Mouse (Mus musculus) CH12.LX (cell line): ENCODE results near the gene Arhgap31. TPM values are rescaled to one million over a fixed set of nuclear protein-coding genes. Genes with fewer than 3 reads are reported as not detected.

ENCODE experiments used
- DNase-seq: peaks from one replicate; pipeline ENCODE4 v3.0.0-alpha.2; 2013; ENCODE audit errors: extremely low read depth
- H3K27ac ChIP-seq: 2 replicates; pipeline ENCODE4 v1.5.1; 2012; ENCODE audit warnings: low read depth, mild to moderate bottlenecking, control low read depth, moderate library complexity; ENCODE audit not compliant: insufficient read depth
- H3K27me3 ChIP-seq: replicated peaks from 2 replicates; pipeline ENCODE3; 2012; ENCODE audit warnings: inconsistent platforms
- H3K36me3 ChIP-seq, 2 experiments: replicated peaks in 1 of 2; 2 replicates each; pipeline versions ENCODE3 to v1.6.1; 2012; ENCODE audit warnings: inconsistent platforms in 1 of 2, low read length in 1 of 2, mild to moderate bottlenecking in 1 of 2, mixed read lengths in 1 of 2, moderate library complexity in 1 of 2; ENCODE audit not compliant: control insufficient read depth in 1 of 2, insufficient read depth in 1 of 2
- H3K4me1 ChIP-seq, 2 experiments: 2 replicates each; pipeline ENCODE4 v1.6.1; 2012; ENCODE audit warnings: inconsistent platforms in 1 of 2, moderate library complexity in 1 of 2; ENCODE audit not compliant: insufficient read depth in 2 of 2, control insufficient read depth in 1 of 2
- H3K4me2 ChIP-seq: 2 replicates; pipeline ENCODE4 v1.6.1; 2012; ENCODE audit warnings: low read depth, mild to moderate bottlenecking, control low read depth; ENCODE audit not compliant: poor library complexity, insufficient read depth, severe bottlenecking
- H3K4me3 ChIP-seq, 3 experiments: fragments of 150-350 bp in 1 of 3; sonication (generic) in 1 of 3; replicated peaks in 1 of 3; 2 replicates each; pipeline versions ENCODE3 to v1.5.1; 2011 to 2012; ENCODE audit warnings: low read depth in 2 of 3, low read length in 2 of 3, mild to moderate bottlenecking in 2 of 3, moderate library complexity in 2 of 3, control low read depth in 1 of 3, improper control_type of control experiment in 1 of 3, inconsistent platforms in 1 of 3, mixed read lengths in 1 of 3; ENCODE audit not compliant: poor library complexity in 1 of 3
- H3K79me2 ChIP-seq: replicated peaks from 2 replicates; pipeline ENCODE4 v1.6.1; 2012; ENCODE audit warnings: mild to moderate bottlenecking, moderate library complexity; ENCODE audit not compliant: control insufficient read depth, poor library complexity, insufficient read depth, severe bottlenecking; ENCODE audit errors: extremely low read depth
- H3K9ac ChIP-seq: 2 replicates; pipeline ENCODE4 v1.6.1; 2012; ENCODE audit warnings: low read depth, mild to moderate bottlenecking, control low read depth, moderate library complexity; ENCODE audit not compliant: insufficient read depth
- H3K9me3 ChIP-seq: replicated peaks from 2 replicates; pipeline ENCODE3; 2012; ENCODE audit warnings: low read length, inconsistent platforms, mixed read lengths
- BHLHE40 ChIP-seq: IDR thresholded peaks from 2 replicates; pipeline ENCODE4 v1.6.1; 2011; ENCODE audit warnings: mild to moderate bottlenecking, low read depth, low read length, improper control_type of control experiment
- CHD2 ChIP-seq: IDR thresholded peaks from 2 replicates; pipeline ENCODE4 v1.6.1; 2011; ENCODE audit warnings: low read length, improper control_type of control experiment
- CTCF ChIP-seq, 2 experiments: IDR thresholded peaks in 1 of 2; conservative IDR thresholded peaks in 1 of 2; 2 replicates each; pipeline ENCODE4 v1.5.1; 2011 to 2012; ENCODE audit warnings: low read depth in 2 of 2, low read length in 2 of 2, improper control_type of control experiment in 1 of 2, inconsistent platforms in 1 of 2, mild to moderate bottlenecking in 1 of 2, moderate library complexity in 1 of 2
- E2F4 ChIP-seq: IDR thresholded peaks from 2 replicates; pipeline ENCODE4 v1.6.1; 2011; ENCODE audit warnings: low read depth, low read length, improper control_type of control experiment; ENCODE audit not compliant: insufficient replicate concordance
- EP300 ChIP-seq: IDR thresholded peaks from 2 replicates; pipeline ENCODE4 v1.6.1; 2011; ENCODE audit warnings: low read length, improper control_type of control experiment
- ETS1 ChIP-seq: conservative IDR thresholded peaks from 2 replicates; pipeline ENCODE4 v1.6.1; 2012; ENCODE audit warnings: low read depth, mild to moderate bottlenecking, inconsistent platforms, low read length, improper control_type of control experiment, moderate library complexity
- HCFC1 ChIP-seq: IDR thresholded peaks from 2 replicates; pipeline ENCODE4 v1.6.1; 2012; ENCODE audit warnings: low read depth, mild to moderate bottlenecking, inconsistent platforms, low read length, improper control_type of control experiment
- IRF4 ChIP-seq: IDR thresholded peaks from 2 replicates; pipeline ENCODE4 v1.6.1; 2014; ENCODE audit warnings: low read depth, mild to moderate bottlenecking, inconsistent platforms, low read length, improper control_type of control experiment
- MAZ ChIP-seq: IDR thresholded peaks from 2 replicates; pipeline ENCODE4 v1.6.1; 2012; ENCODE audit warnings: low read depth, mild to moderate bottlenecking, inconsistent platforms, low read length, improper control_type of control experiment, moderate library complexity
- MXI1 ChIP-seq: IDR thresholded peaks from 2 replicates; pipeline ENCODE4 v1.6.1; 2011; ENCODE audit warnings: mild to moderate bottlenecking, low read depth, low read length, improper control_type of control experiment
- PAX5 ChIP-seq: IDR thresholded peaks from 2 replicates; pipeline ENCODE4 v1.6.1; 2012; ENCODE audit warnings: low read length, inconsistent platforms, mixed read lengths
- POLR2A ChIP-seq: IDR thresholded peaks from 2 replicates; pipeline ENCODE4 v1.6.1; 2011; ENCODE audit warnings: low read depth, mild to moderate bottlenecking, improper control_type of control experiment, low read length
- SIN3A ChIP-seq: IDR thresholded peaks from 2 replicates; pipeline ENCODE4 v1.6.1; 2012; ENCODE audit warnings: low read length, improper control_type of control experiment, inconsistent platforms
- USF2 ChIP-seq: conservative IDR thresholded peaks from 2 replicates; pipeline ENCODE4 v1.6.1; 2011; ENCODE audit warnings: low read depth, low read length, improper control_type of control experiment
- ZC3H11A ChIP-seq: IDR thresholded peaks from 2 replicates; pipeline ENCODE4 v1.6.1; 2012; ENCODE audit warnings: low read depth, mild to moderate bottlenecking, inconsistent platforms, low read length, improper control_type of control experiment
- ZMIZ1 ChIP-seq: IDR thresholded peaks from 2 replicates; pipeline ENCODE4 v1.6.1; 2012; ENCODE audit warnings: low read depth, mild to moderate bottlenecking, inconsistent platforms, low read length, improper control_type of control experiment
- dilution Hi-C: fragments of 300-500 bp; cut with MboI; formaldehyde crosslinking; loops from 2 replicates; pipeline ENCODE4 v1.14.3; 2020; ENCODE audit warnings: low sequenced_read_pairs; ENCODE audit not compliant: extremely low pct_unique_long_range_greater_than_20kb, extremely low pct_ligation_motif_present
- in situ Hi-C: fragments of 300-500 bp; cut with MboI; formaldehyde crosslinking; loops from 3 replicates; pipeline ENCODE4 v1.14.3; 2019; ENCODE audit warnings: low sequenced_read_pairs, low pct_ligation_motif_present, low pct_unique_long_range_greater_than_20kb, mixed read lengths
- polyA plus RNA-seq: library from polyadenylated mRNA; unstranded; fragments of >175 nt; gene quantifications from 2 replicates; pipeline ENCODE4 v1.2.1, GENCODE M21; 2012; ENCODE audit warnings: low read depth; ENCODE audit not compliant: insufficient read length
- total RNA-seq, 2 experiments: library from RNA; depleted of rRNA; stranded (reverse); fragments of 300-350 nt in 1 of 2; fragments of >200 nt in 1 of 2; gene quantifications; 2 replicates each; pipeline ENCODE4 v1.2.3; 2012 to 2014

Gene Arhgap31
- total and polyA plus RNA-seq, 3 experiments: 0.15 to 2.0 (median 0.76) TPM

DNA sequence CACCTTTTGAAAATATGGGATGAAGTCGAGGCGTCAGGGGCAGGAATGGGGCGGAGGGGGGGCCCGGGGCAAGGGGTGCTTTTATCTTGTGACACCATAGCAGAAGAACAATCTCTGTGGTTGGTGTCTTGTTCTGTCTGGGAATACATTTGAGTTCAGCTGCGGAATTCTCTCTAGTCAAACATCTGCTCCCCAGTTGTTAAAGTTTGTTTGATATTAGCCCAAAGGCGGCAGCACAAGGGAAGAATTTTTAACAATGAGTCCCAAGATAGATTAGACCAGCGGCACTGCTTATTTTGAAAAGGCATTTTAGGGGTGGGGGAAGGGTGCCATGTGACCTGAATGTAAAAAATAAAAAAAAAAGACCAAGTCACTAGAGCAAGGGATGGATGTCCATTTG is 30.0 kb downstream of the Arhgap31 start:
- H3K9ac ChIP-seq: no peak overlapping the region
- H3K4me3 ChIP-seq: no peak overlapping the region
- peaks cover 2% of the 10 kb centered on the region for H3K27me3 ChIP-seq
- H3K4me2 ChIP-seq: no peak overlapping the region
- no peaks in the 10 kb centered on the region for H3K36me3 ChIP-seq
- dilution Hi-C loops: no loop called here
- no peak for TF ChIP-seq HCFC1
- no peak for TF ChIP-seq E2F4
- TF ChIP-seq POLR2A: no peak
- no peak for TF ChIP-seq IRF4
- no peak for TF ChIP-seq USF2
- TF ChIP-seq CHD2: no peak
- TF ChIP-seq CTCF (conservative IDR thresholded peaks at IDR 0.05 in 1 of 2, IDR thresholded peaks at IDR 0.05 in 1 of 2; ENCODE audit: low read depth in 2 of 2, low read length in 2 of 2): no peak
- TF ChIP-seq PAX5: no peak
- TF ChIP-seq, all 38 proteins: peak for 0
- H3K79me2 ChIP-seq: no peaks in the 10 kb centered on the region
- H3K4me1 ChIP-seq: peaks cover 0 to 15% of the 10 kb centered on the region in 2 experiments; a peak in 2 of 4 replicates
- H3K9me3 ChIP-seq: no peaks in the 10 kb centered on the region
- no peak overlapping the region for H3K27ac ChIP-seq
- in situ Hi-C loops: no loop called here
- no peak for DNase-seq

DNA sequence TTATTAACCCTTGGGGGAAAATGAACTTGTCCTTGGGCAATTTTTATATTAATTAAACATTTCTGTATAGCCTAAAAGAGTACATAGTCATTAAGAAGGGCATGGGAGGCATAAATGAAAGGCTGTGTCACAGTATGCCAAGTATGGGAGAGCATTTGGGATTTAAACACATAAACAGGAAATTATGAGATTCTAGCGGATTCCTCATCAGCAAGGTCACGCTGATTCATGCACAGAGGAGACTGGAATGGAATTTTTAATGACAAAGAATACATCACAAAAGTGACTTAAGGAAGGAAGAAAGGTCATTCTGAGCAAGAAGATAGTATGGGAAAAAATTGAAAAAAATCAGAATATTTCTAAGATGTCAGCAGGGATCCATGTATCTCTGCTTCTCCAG is 31.8 kb downstream of the Arhgap31 start:
- no peak for DNase-seq
- Histone ChIP-seq H3K4me3 (no peak overlapping the region), H3K27ac (no peak overlapping the region), H3K27me3 (peaks cover 2% of the 10 kb centered on the region), H3K36me3 (no peaks in the 10 kb centered on the region), H3K9me3 (no peaks in the 10 kb centered on the region), H3K4me1 (peaks cover 5 to 23% of the 10 kb centered on the region in 2 experiments; a peak in 3 of 4 replicates), H3K9ac (no peak overlapping the region), H3K79me2 (no peaks in the 10 kb centered on the region), H3K4me2 (no peak overlapping the region)
- in situ Hi-C loops: no loop called here
- dilution Hi-C loops: no loop called here
- TF ChIP-seq POLR2A: no peak
- no peak for TF ChIP-seq ZC3H11A
- TF ChIP-seq SIN3A: no peak

DNA sequence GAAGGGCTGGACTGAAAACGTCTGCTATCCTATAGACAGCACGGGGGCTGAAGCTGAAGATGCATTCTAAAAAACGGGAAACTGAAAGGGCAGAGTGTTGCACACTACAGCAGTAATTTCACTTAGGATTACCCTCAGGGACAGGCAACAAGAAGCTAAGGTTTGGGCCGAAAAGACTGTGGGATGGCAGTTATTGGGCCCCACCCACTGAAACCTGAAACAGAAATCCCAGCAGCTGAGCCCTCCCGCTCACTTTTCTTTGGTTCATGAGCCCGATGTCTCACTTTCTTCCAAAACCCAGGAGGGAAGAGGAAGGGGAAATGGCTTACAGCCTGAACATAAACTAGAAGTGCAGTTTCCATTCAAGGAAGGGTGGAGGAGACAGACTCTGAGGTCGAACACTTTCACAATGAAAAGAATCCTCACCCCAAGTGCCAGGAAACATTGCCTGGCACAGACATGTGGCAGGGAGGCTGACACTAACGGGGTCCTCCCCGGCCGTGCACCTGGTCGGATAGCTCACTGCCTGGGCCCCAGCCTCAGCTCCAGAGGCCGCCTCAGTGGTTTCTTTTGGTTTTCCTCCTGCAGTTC is 33.5 kb downstream of the Arhgap31 start:
- Histone ChIP-seq H3K27me3 (peaks cover 2% of the 10 kb centered on the region), H3K36me3 (no peaks in the 10 kb centered on the region), H3K4me1 (peaks cover 5 to 25% of the 10 kb centered on the region in 2 experiments; a peak in 3 of 4 replicates), H3K27ac (no peak overlapping the region), H3K4me3 (peak overlapping the region in 2 of 3 experiments; percentile 1 to 42), H3K79me2 (no peaks in the 10 kb centered on the region), H3K9ac (peak overlapping the region; percentile 29; the same call in 1 of the 2 replicates), H3K4me2 (peak overlapping the region; percentile 94), H3K9me3 (no peaks in the 10 kb centered on the region)
- dilution Hi-C loops: no loop called here
- peak; percentile 16 for DNase-seq
- in situ Hi-C loops: no loop called here
- peak; percentile 39; the same call in 1 of the 2 replicates for TF ChIP-seq SIN3A
- TF ChIP-seq MAZ: peak; percentile 59; the same call in 1 of the 2 replicates
- TF ChIP-seq MXI1: no peak
- 0 out of 2 replicates have a peak, but pooled peaks have one; percentile 8 for TF ChIP-seq BHLHE40
- TF ChIP-seq ZMIZ1: no peak
- 0 out of 2 replicates have a peak, but pooled peaks have one; percentile 11 for TF ChIP-seq ETS1
- TF ChIP-seq EP300: peak; percentile 25; the same call in 1 of the 2 replicates
